Mouse (Mus musculus) kidney, adult 2 months (tissue): ENCODE measurements around the gene Spata7.

Experiments used
- CTCF ChIP-seq: fragments of 200-500 bp; conservative IDR thresholded peaks from 2 replicates; pipeline ENCODE4 v1.5.1; 2011; ENCODE audit warnings: low read depth, mild to moderate bottlenecking, control low read depth, low read length, moderate library complexity, mixed read lengths; ENCODE audit not compliant: insufficient read depth, insufficient read length
- POLR2A ChIP-seq: fragments of 200-500 bp; IDR thresholded peaks from one replicate; pipeline ENCODE4 v1.6.1; 2011; ENCODE audit warnings: low read depth, low read length, control low read depth

GRCm38 (mm10) chr12:98683574-98683973 is 55.6 kb downstream of the Spata7 start:
- TF ChIP-seq CTCF (no peak), POLR2A (no peak)
